Mouse (Mus musculus): ENCODE data around the gene Ccer2. TPM values are rescaled to one million over a fixed set of nuclear protein-coding genes. Genes with fewer than 3 reads are reported as not detected.

Ccer2 gene
- polyA plus RNA-seq, 3 experiments from 2014 or later = not detected

- no peak for ATAC-seq
Measured at GRCm38 (mm10) chr7:28758623-28759022, 2.6 kb downstream of the Ccer2 start.

GRCm38 (mm10) chr7:28761907-28762306, 5.9 kb downstream of the Ccer2 start:
- ATAC-seq = no peak

GRCm38 (mm10) chr7:28765211-28765610, 9.2 kb downstream of the Ccer2 start:
- no peak for ATAC-seq

GRCm38 (mm10) chr7:28766173-28766879, 10.4 kb downstream of the Ccer2 start, which contains the start of gene Sirt2:
Gene Sirt2, plus strand, starts transcription at chr7:28766735.
- peak; percentile 95 for ATAC-seq

- ATAC-seq = no peak
Measured at GRCm38 (mm10) chr7:28766910-28767309, 10.9 kb downstream of the Ccer2 start.

GRCm38 (mm10) chr7:28767462-28767965, 11.5 kb downstream of the Ccer2 start, which contains the start of gene Nfkbib:
Gene Nfkbib, minus strand, starts transcription at chr7:28767512.
- no peak for ATAC-seq

- ATAC-seq = no peak
Measured at GRCm38 (mm10) chr7:28769414-28769958, 13.5 kb downstream of the Ccer2 start.

GRCm38 (mm10) chr7:28770309-28770708, 14.3 kb downstream of the Ccer2 start:
- ATAC-seq = no peak

GRCm38 (mm10) chr7:28771867-28772266, 15.9 kb downstream of the Ccer2 start:
- ATAC-seq = no peak

- no peak for ATAC-seq
Measured at GRCm38 (mm10) chr7:28773163-28773562, 17.2 kb downstream of the Ccer2 start.

GRCm38 (mm10) chr7:28774164-28774563, 18.2 kb downstream of the Ccer2 start:
- ATAC-seq = no peak

- no peak for ATAC-seq
Measured at GRCm38 (mm10) chr7:28775129-28775528, 19.2 kb downstream of the Ccer2 start.

- ATAC-seq = no peak
Measured at GRCm38 (mm10) chr7:28778825-28779224, 22.9 kb downstream of the Ccer2 start.

- ATAC-seq = peak; percentile 24
Measured at GRCm38 (mm10) chr7:28780067-28780658, 24.2 kb downstream of the Ccer2 start.

GRCm38 (mm10) chr7:28780857-28781256, 24.9 kb downstream of the Ccer2 start:
- peak; percentile 42 for ATAC-seq

- peak; percentile 91 for ATAC-seq
Measured at GRCm38 (mm10) chr7:28781261-28781663, 25.3 kb downstream of the Ccer2 start.

GRCm38 (mm10) chr7:28785161-28785560, 29.2 kb downstream of the Ccer2 start:
- no peak for ATAC-seq

GRCm38 (mm10) chr7:28787884-28788283, 31.9 kb downstream of the Ccer2 start:
- ATAC-seq = no peak

- peak; percentile 84 for ATAC-seq
Measured at GRCm38 (mm10) chr7:28788307-28789195, 32.6 kb downstream of the Ccer2 start, which contains the start of gene Rinl. Gene Rinl, plus strand, starts transcription at chr7:28788969.

- ATAC-seq = no peak
Measured at GRCm38 (mm10) chr7:28789235-28789634, 33.3 kb downstream of the Ccer2 start.

- no peak for ATAC-seq
Measured at GRCm38 (mm10) chr7:28790066-28790806, 34.3 kb downstream of the Ccer2 start.

- no peak for ATAC-seq
Measured at GRCm38 (mm10) chr7:28791706-28792105, 35.7 kb downstream of the Ccer2 start.

Data from inflammation-experienced regulatory T-cells, adult 6 months (primary cell).